Mouse (Mus musculus) embryonic facial prominence, embryonic 11.5 days (tissue): ENCODE measurements around the gene Scnn1b. TPM values are rescaled to one million over a fixed set of nuclear protein-coding genes. Genes with fewer than 3 reads are reported as not detected.

Experiments
- ATAC-seq: fragments of 200-750 bp; cut with Nextera tagmentation; replicated peaks from 2 replicates; pipeline ENCODE4 v1.8.0; 2017; ENCODE audit warnings: low read depth; ENCODE audit not compliant: insufficient number of reproducible peaks, low FRiP score, low TSS enrichment
- DNase-seq: peaks from one replicate; pipeline ENCODE4 v3.0.0-alpha.2; 2015; ENCODE audit warnings: low spot score
- H3K27ac ChIP-seq: fragments of 300-500 bp; sonication (generic); replicated peaks from 2 replicates; pipeline ENCODE4 v1.5.1; 2014; ENCODE audit warnings: mild to moderate bottlenecking, low read depth, low read length, control low read depth
- H3K27me3 ChIP-seq: fragments of 300-500 bp; sonication (generic); 2 replicates; pipeline ENCODE4 v1.6.1; 2014; ENCODE audit warnings: mild to moderate bottlenecking, low read length, moderate library complexity, mixed read lengths; ENCODE audit not compliant: control insufficient read depth, insufficient read depth
- H3K36me3 ChIP-seq: fragments of 300-500 bp; sonication (generic); replicated peaks from 2 replicates; pipeline ENCODE4 v1.6.1; 2014; ENCODE audit warnings: low read depth, mild to moderate bottlenecking, low read length, moderate library complexity, mixed read lengths; ENCODE audit not compliant: control insufficient read depth, insufficient read depth
- H3K4me1 ChIP-seq: fragments of 300-500 bp; sonication (generic); 2 replicates; pipeline ENCODE4 v1.6.1; 2014; ENCODE audit warnings: low read length, mixed read lengths; ENCODE audit not compliant: control insufficient read depth, insufficient read depth
- H3K4me2 ChIP-seq: fragments of 300-500 bp; sonication (generic); 2 replicates; pipeline ENCODE4 v1.6.1; 2014; ENCODE audit warnings: low read depth, mild to moderate bottlenecking, control low read depth, low read length, moderate library complexity
- H3K4me3 ChIP-seq: fragments of 300-500 bp; sonication (generic); 2 replicates; pipeline ENCODE4 v1.5.1; 2014; ENCODE audit warnings: low read depth, low read length, control low read depth
- H3K9ac ChIP-seq: fragments of 300-500 bp; sonication (generic); replicated peaks from 2 replicates; pipeline ENCODE4 v1.6.1; 2014; ENCODE audit warnings: mild to moderate bottlenecking, control low read depth, low read length
- H3K9me3 ChIP-seq: fragments of 300-500 bp; sonication (generic); replicated peaks from 2 replicates; pipeline ENCODE4 v1.6.1; 2016; ENCODE audit warnings: mild to moderate bottlenecking, low read length, inconsistent platforms, mixed read lengths; ENCODE audit not compliant: control insufficient read depth
- WGBS: fragments of 180-500 bp; shearing (Covaris S2); extraction: QIAGEN DNeasy Blood & Tissue Kit; methylation state at CpG from one replicate; pipeline ENCODE4 v1.1.7; 2014; 5-methylcytosine and 5-hydroxymethylcytosine counted together
- polyA plus RNA-seq: library from polyadenylated mRNA; unstranded; fragments of >200 nt; fragmentation: Nextera tagmentation; extraction: Ambion mirVana; gene quantifications from 2 replicates; pipeline ENCODE4 v1.2.1, GENCODE M21; 2014

Gene Scnn1b
- polyA plus RNA-seq, 1 experiment from 2014 or later, result 0.24 TPM

- DNase-seq (no peak), ATAC-seq (no peak)
- no peaks in the 10 kb centered on the region for H3K36me3 ChIP-seq
- no peak overlapping the region for H3K4me3 ChIP-seq
- H3K9me3 ChIP-seq, result no peaks in the 10 kb centered on the region
- H3K4me1 ChIP-seq, result no peaks in the 10 kb centered on the region
- H3K27ac ChIP-seq, result no peak overlapping the region
- 86% methylated on average over 8 of the region's 9 CpGs for WGBS
- H3K4me2 ChIP-seq, result no peak overlapping the region
- H3K9ac ChIP-seq, result no peak overlapping the region
- H3K27me3 ChIP-seq, result no peaks in the 10 kb centered on the region
Measured at GRCm38 (mm10) chr7:121848537-121849168, 16.2 kb upstream of the Scnn1b start.

- no peak overlapping the region for H3K4me3 ChIP-seq
- no peaks in the 10 kb centered on the region for H3K27me3 ChIP-seq
- H3K4me1 ChIP-seq, result no peaks in the 10 kb centered on the region
- WGBS, result 94% methylated on average over 11 of the region's 11 CpGs
- DNase-seq (no peak), ATAC-seq (no peak)
- H3K27ac ChIP-seq, result no peak overlapping the region
- H3K36me3 ChIP-seq, result no peaks in the 10 kb centered on the region
- H3K4me2 ChIP-seq, result no peak overlapping the region
- no peak overlapping the region for H3K9ac ChIP-seq
- no peaks in the 10 kb centered on the region for H3K9me3 ChIP-seq
Measured at GRCm38 (mm10) chr7:121857177-121857884, 7.5 kb upstream of the Scnn1b start.

GRCm38 (mm10) chr7:121858939-121859338 lies 5.9 kb upstream of the Scnn1b start:
- ATAC-seq (no peak), DNase-seq (no peak)
- Histone ChIP-seq H3K9me3 (no peaks in the 10 kb centered on the region), H3K27ac (no peak overlapping the region), H3K27me3 (peaks cover under 1% of the 10 kb centered on the region; the same call in 1 of the 2 replicates), H3K4me2 (no peak overlapping the region), H3K4me3 (no peak overlapping the region), H3K4me1 (no peaks in the 10 kb centered on the region), H3K36me3 (no peaks in the 10 kb centered on the region), H3K9ac (no peak overlapping the region)
- 82% methylated on average over 8 of the region's 8 CpGs for WGBS

- 69% methylated on average over 2 of the region's 3 CpGs for WGBS
- H3K27me3 ChIP-seq, result no peaks in the 10 kb centered on the region
- no peaks in the 10 kb centered on the region for H3K4me1 ChIP-seq
- H3K4me2 ChIP-seq, result no peak overlapping the region
- H3K4me3 ChIP-seq, result no peak overlapping the region
- no peak overlapping the region for H3K9ac ChIP-seq
- DNase-seq (no peak), ATAC-seq (no peak)
- H3K9me3 ChIP-seq, result no peaks in the 10 kb centered on the region
- H3K27ac ChIP-seq, result no peak overlapping the region
- H3K36me3 ChIP-seq, result no peaks in the 10 kb centered on the region
Measured at GRCm38 (mm10) chr7:121871631-121872030, 6.8 kb downstream of the Scnn1b start.

- Histone ChIP-seq H3K36me3 (no peaks in the 10 kb centered on the region), H3K27me3 (no peaks in the 10 kb centered on the region), H3K9ac (no peak overlapping the region), H3K27ac (no peak overlapping the region), H3K4me3 (no peak overlapping the region), H3K4me1 (no peaks in the 10 kb centered on the region), H3K4me2 (no peak overlapping the region), H3K9me3 (no peaks in the 10 kb centered on the region)
- no peak for DNase-seq
- WGBS, result 45% methylated on average over 3 of the region's 3 CpGs
- no peak for ATAC-seq
Measured at GRCm38 (mm10) chr7:121873998-121874397, 9.2 kb downstream of the Scnn1b start.

- 84% methylated on average over 7 of the region's 7 CpGs for WGBS
- ATAC-seq, result no peak
- no peaks in the 10 kb centered on the region for H3K9me3 ChIP-seq
Measured at GRCm38 (mm10) chr7:121874784-121875183, 9.9 kb downstream of the Scnn1b start.

GRCm38 (mm10) chr7:121880246-121880645 lies 15.4 kb downstream of the Scnn1b start:
- Histone ChIP-seq H3K4me2 (no peak overlapping the region), H3K9ac (no peak overlapping the region), H3K4me1 (no peaks in the 10 kb centered on the region), H3K9me3 (no peaks in the 10 kb centered on the region), H3K4me3 (no peak overlapping the region), H3K36me3 (no peaks in the 10 kb centered on the region), H3K27ac (no peak overlapping the region), H3K27me3 (no peaks in the 10 kb centered on the region)
- WGBS, result 88% methylated on average over 4 of the region's 4 CpGs
- DNase-seq, result no peak
- ATAC-seq, result no peak

More at GRCm38 (mm10) chr7:121874784-121875183, 9.9 kb downstream of the Scnn1b start:
- Histone ChIP-seq H3K4me2 (no peak overlapping the region), H3K9ac (no peak overlapping the region), H3K36me3 (no peaks in the 10 kb centered on the region), H3K4me3 (no peak overlapping the region), H3K27me3 (no peaks in the 10 kb centered on the region), H3K4me1 (no peaks in the 10 kb centered on the region), H3K27ac (no peak overlapping the region)
- DNase-seq, result no peak

GRCm38 (mm10) chr7:121890636-121891360 lies 26.0 kb downstream of the Scnn1b start:
- DNase-seq (no peak), ATAC-seq (no peak)
- H3K9me3 ChIP-seq, result no peaks in the 10 kb centered on the region
- H3K27ac ChIP-seq, result no peak overlapping the region
- no peaks in the 10 kb centered on the region for H3K4me1 ChIP-seq
- no peaks in the 10 kb centered on the region for H3K27me3 ChIP-seq
- H3K4me2 ChIP-seq, result no peak overlapping the region
- H3K36me3 ChIP-seq, result no peaks in the 10 kb centered on the region
- 91% methylated on average over 13 of the region's 13 CpGs for WGBS
- H3K4me3 ChIP-seq, result no peak overlapping the region
- no peak overlapping the region for H3K9ac ChIP-seq
